ENCODE assay signal across 21 mouse cellular contexts in genomic region chr12:116383101-116383500, GRCm38 (mm10). TPM values are rescaled to one million over a fixed set of nuclear protein-coding genes. Genes with fewer than 3 reads are reported as not detected.
DNase-seq lines count a peak whose midpoint lies in the region; ATAC-seq and TF ChIP-seq lines count a peak whose summit lies in the region.
"Had no signal": no experiment of that assay in that cellular context is flagged by ENCODE, and none has a peak within 500 bp of the region (broad histone marks: within the 10 kb centered on the region; RNA-seq: fewer than 3 reads in every experiment).

No protein-coding gene starts in this region.

- H3K27me3 ChIP-seq in midbrain, embryonic 11.5 days (ENCODE audit: control insufficient read depth, insufficient read depth, low read length): no peaks in the 10 kb centered on the region
- H3K27me3 ChIP-seq in midbrain, embryonic 10.5 days (ENCODE audit: low read depth, poor library complexity, severe bottlenecking): no peaks in the 10 kb centered on the region
- H3K27me3 ChIP-seq: CH12.LX; embryonic facial prominence, embryonic 15.5 days; hindbrain, embryonic 12.5 days; Patski had no signal

- H3K4me2 ChIP-seq in midbrain, embryonic 11.5 days: no peak overlapping the region
- H3K4me2 ChIP-seq: embryonic facial prominence, embryonic 15.5 days; hindbrain, embryonic 12.5 days had no signal

- no peak for TF ChIP-seq CTCF in left cerebral cortex, adult 2 months (IDR thresholded peaks at IDR 0.05)

- H3K36me3 ChIP-seq in midbrain, embryonic 11.5 days (ENCODE audit: control insufficient read depth, insufficient read depth, low read length): no peaks in the 10 kb centered on the region
- H3K36me3 ChIP-seq in midbrain, embryonic 10.5 days: peaks cover 6% of the 10 kb centered on the region
- H3K36me3 ChIP-seq: embryonic facial prominence, embryonic 15.5 days; heart, embryonic 10.5 days had no signal

- intact Hi-C loops in left cerebral cortex, adult 2 months (cut with DNase I): no loop called here

- no peaks in the 10 kb centered on the region for H3K4me1 ChIP-seq in midbrain, embryonic 11.5 days (ENCODE audit: control insufficient read depth, insufficient read depth, low read length)
- no peaks in the 10 kb centered on the region for H3K4me1 ChIP-seq in midbrain, embryonic 10.5 days
- H3K4me1 ChIP-seq: embryonic facial prominence, embryonic 15.5 days; heart, embryonic 10.5 days; hindbrain, embryonic 12.5 days had no signal

- no peaks in the 10 kb centered on the region for H3K9me3 ChIP-seq in midbrain, embryonic 11.5 days (ENCODE audit: control insufficient read depth, low read length)
- no peaks in the 10 kb centered on the region for H3K9me3 ChIP-seq in midbrain, embryonic 10.5 days (replicated peaks)
- H3K9me3 ChIP-seq: embryonic facial prominence, embryonic 15.5 days; heart, embryonic 10.5 days; hindbrain, embryonic 12.5 days had no signal

- peak; percentile 57 for DNase-seq in midbrain, embryonic 11.5 days (ENCODE audit: low spot score, missing footprints)
- no peak for DNase-seq in midbrain, embryonic 10.5 days (ENCODE audit: low spot score)
- peak; percentile 42 for DNase-seq in cerebellum, adult 9-10 months
- peak; percentile 61 to 63 for DNase-seq in cerebellum, postnatal 25 days
- DNase-seq in left cerebral cortex, adult 2 months (ENCODE audit: extremely low spot score in 1 of 2, low spot score in 2 of 2): no peak
- DNase-seq: adrenal gland, postnatal 25 days; embryo, embryonic 11 days; gastrocnemius, postnatal 10 days; heart, adult 18-20 months; heart, postnatal 10 days; heart, postnatal 4 days had no signal

- no peak for ATAC-seq in midbrain, embryonic 11.5 days (ENCODE audit: low FRiP score)
- ATAC-seq in erythroblast, adult 5-6 weeks (replicated peaks; ENCODE audit: low FRiP score, poor library complexity, severe bottlenecking): no peak
- ATAC-seq: forebrain, embryonic 16.5 days; hindbrain, embryonic 16.5 days; inflammation-experienced regulatory T-cells, adult 6 months; intestine, postnatal 0 days; Patski had no signal

- H3K27ac ChIP-seq in midbrain, embryonic 11.5 days (ENCODE audit: low read depth, low read length): no peak overlapping the region
- no peak overlapping the region for H3K27ac ChIP-seq in midbrain, embryonic 10.5 days (replicated peaks)
- no peak overlapping the region for H3K27ac ChIP-seq in left cerebral cortex, adult 2 months
- H3K27ac ChIP-seq: embryonic facial prominence, embryonic 15.5 days; heart, embryonic 10.5 days; hindbrain, embryonic 12.5 days had no signal

- WGBS in midbrain, embryonic 11.5 days: 90% methylated on average over 2 of the region's 2 CpGs
- 86% methylated on average over 2 of the region's 2 CpGs for WGBS in midbrain, embryonic 10.5 days

- H3K4me3 ChIP-seq in midbrain, embryonic 11.5 days (ENCODE audit: low read depth, low read length): no peak overlapping the region
- H3K4me3 ChIP-seq in midbrain, embryonic 10.5 days: no peak overlapping the region
- no peak overlapping the region for H3K4me3 ChIP-seq in left cerebral cortex, adult 2 months
- H3K4me3 ChIP-seq: embryonic facial prominence, embryonic 15.5 days; heart, embryonic 10.5 days; hindbrain, embryonic 12.5 days had no signal

- no peak overlapping the region for H3K9ac ChIP-seq in midbrain, embryonic 11.5 days (ENCODE audit: low read length)
- H3K9ac ChIP-seq: embryonic facial prominence, embryonic 15.5 days; hindbrain, embryonic 12.5 days had no signal

RNA-seq across cellular contexts. Expression of gene Ncapg2, which starts 22.1 kb away (rescaled TPM):
- 42.0 and 47.7 TPM in 2 replicates for polyA plus RNA-seq in midbrain, embryonic 11.5 days (2014; fragmentation: Nextera tagmentation; extraction: Ambion mirVana)
- polyA plus RNA-seq in midbrain, embryonic 10.5 days (2016; fragmentation: Nextera tagmentation; extraction: Ambion mirVana): 52.5 TPM in 2 replicates
- 1 to 10 TPM; 5.0 to 5.1 TPM for total RNA-seq in left cerebral cortex, adult 2 months (2021)
- 52.2 and 57.3 TPM in 2 replicates for total RNA-seq in erythroblast, adult 5-6 weeks (2015; ENCODE audit: low replicate concordance)
- 100 and 123 TPM in 2 replicates for total RNA-seq in erythroblast, adult 5-6 weeks (2017; ENCODE audit: low replicate concordance)

Comparison
In these comparisons a context has a peak if more than half of its experiments do, and no peak if none do; other contexts are left out.
1. DNase-seq: peak in midbrain, embryonic 11.5 days (single experiment), cerebellum, adult 9-10 months (single experiment) and cerebellum, postnatal 25 days (2 of 2); none in midbrain, embryonic 10.5 days (single experiment) and left cerebral cortex, adult 2 months (0 of 2).
2. RNA of gene Ncapg2, which starts 22.1 kb away (total RNA-seq): 52.2 to 123 TPM in erythroblast, adult 5-6 weeks; 5.0 to 5.1 TPM in left cerebral cortex, adult 2 months; every median in the first group is over 4 times any median in the second.